Mouse (Mus musculus) liver, embryonic 11.5 days (tissue): ENCODE data around the gene Rrp1b. TPM values are rescaled to one million over a fixed set of nuclear protein-coding genes. Genes with fewer than 3 reads are reported as not detected.

Experiments
- ATAC-seq: fragments of 200-750 bp; cut with Nextera tagmentation; replicated peaks from 2 replicates; pipeline ENCODE4 v1.8.0; 2017; ENCODE audit warnings: moderate number of reproducible peaks, mild to moderate bottlenecking, moderate TSS enrichment, moderate library complexity; ENCODE audit not compliant: low FRiP score
- DNase-seq: peaks from one replicate; pipeline ENCODE4 v3.0.0-alpha.2; 2017; ENCODE audit warnings: low spot score
- H3K27ac ChIP-seq: fragments of 300-500 bp; sonication (generic); 2 replicates; pipeline ENCODE4 v1.5.1; 2014; ENCODE audit warnings: mild to moderate bottlenecking, low read depth, low read length, control low read depth
- H3K27me3 ChIP-seq: fragments of 300-500 bp; sonication (generic); replicated peaks from 2 replicates; pipeline ENCODE4 v1.6.1; 2014; ENCODE audit warnings: low read length, mixed read lengths; ENCODE audit not compliant: control insufficient read depth, insufficient read depth
- H3K36me3 ChIP-seq: fragments of 300-500 bp; sonication (generic); 2 replicates; pipeline ENCODE4 v1.6.1; 2014; ENCODE audit warnings: mild to moderate bottlenecking, low read length, moderate library complexity, mixed read lengths; ENCODE audit not compliant: control insufficient read depth, insufficient read depth
- H3K4me1 ChIP-seq: fragments of 300-500 bp; sonication (generic); replicated peaks from 2 replicates; pipeline ENCODE4 v1.6.1; 2014; ENCODE audit warnings: low read length, mixed read lengths; ENCODE audit not compliant: control insufficient read depth, insufficient read depth
- H3K4me2 ChIP-seq: fragments of 300-500 bp; sonication (generic); 2 replicates; pipeline ENCODE4 v1.6.1; 2014; ENCODE audit warnings: mild to moderate bottlenecking, control low read depth, moderate library complexity
- H3K4me3 ChIP-seq: fragments of 300-500 bp; sonication (generic); 2 replicates; pipeline ENCODE4 v1.5.1; 2014; ENCODE audit warnings: low read depth, low read length, control low read depth
- H3K9ac ChIP-seq: fragments of 300-500 bp; sonication (generic); 2 replicates; pipeline ENCODE4 v1.6.1; 2014; ENCODE audit warnings: low read depth, low read length, control low read depth
- H3K9me3 ChIP-seq: fragments of 300-500 bp; sonication (generic); 2 replicates; pipeline ENCODE4 v1.6.1; 2016; ENCODE audit warnings: low read length, inconsistent platforms, mixed read lengths; ENCODE audit not compliant: control insufficient read depth
- WGBS: fragments of 180-500 bp; shearing (Covaris S2); extraction: QIAGEN DNeasy Blood & Tissue Kit; methylation state at CpG from one replicate; pipeline ENCODE4 v1.1.7; 2014; 5-methylcytosine and 5-hydroxymethylcytosine counted together
- polyA plus RNA-seq: library from polyadenylated mRNA; unstranded; fragments of >200 nt; fragmentation: Nextera tagmentation; extraction: Ambion mirVana; gene quantifications from 2 replicates; pipeline ENCODE4 v1.2.1, GENCODE M21; 2014

The Rrp1b gene
- polyA plus RNA-seq, 1 experiment from 2014 or later, result 75.2 TPM

DNA sequence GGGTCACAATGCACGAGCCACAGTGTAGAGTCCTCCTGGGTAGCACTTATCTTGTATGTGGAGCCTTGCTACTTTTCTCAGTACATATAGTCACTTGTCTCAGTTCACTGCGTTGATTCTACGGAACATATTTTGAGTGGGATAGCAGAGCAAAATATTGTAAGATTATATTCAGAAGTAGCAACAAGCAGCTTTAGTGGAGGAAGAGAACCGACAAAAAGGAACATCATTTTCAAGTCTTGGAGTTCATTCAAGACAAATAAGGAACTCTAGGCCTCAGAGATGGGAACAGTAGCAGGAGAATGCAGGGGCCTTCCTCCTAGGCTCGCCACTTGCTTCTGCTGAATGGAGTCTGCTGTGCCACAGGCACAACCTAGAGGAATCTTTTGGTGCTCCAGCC, 10.6 kb downstream of the Rrp1b start:
- no peak overlapping the region for H3K4me2 ChIP-seq
- H3K9ac ChIP-seq, result no peak overlapping the region
- DNase-seq (no peak), ATAC-seq (no peak)
- 91% methylated on average over 5 of the region's 5 CpGs for WGBS
- peaks cover 33% of the 10 kb centered on the region for H3K36me3 ChIP-seq
- H3K4me3 ChIP-seq, result no peak overlapping the region
- H3K9me3 ChIP-seq, result no peaks in the 10 kb centered on the region
- no peaks in the 10 kb centered on the region for H3K4me1 ChIP-seq
- H3K27ac ChIP-seq, result no peak overlapping the region
- no peaks in the 10 kb centered on the region for H3K27me3 ChIP-seq

DNA sequence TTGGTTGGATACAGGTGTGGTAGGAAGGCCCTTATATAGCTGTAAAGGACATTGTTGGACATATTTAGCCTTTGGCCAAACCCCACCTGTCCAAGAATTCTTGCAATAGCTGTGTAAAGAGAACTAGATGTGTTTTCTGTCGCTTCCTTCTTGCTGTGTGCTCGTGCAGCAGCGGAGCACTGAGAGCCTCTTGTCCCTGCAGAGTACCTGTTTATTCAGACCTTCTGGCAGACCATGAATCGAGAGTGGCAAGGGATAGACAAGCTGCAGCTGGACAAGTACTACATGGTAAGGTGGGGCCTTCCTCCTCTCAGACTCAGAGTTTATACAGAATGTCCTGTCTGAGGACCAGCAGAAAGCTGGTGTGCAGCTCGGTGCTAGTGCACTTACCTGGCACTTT, 12.5 kb downstream of the Rrp1b start:
- Histone ChIP-seq H3K27me3 (no peaks in the 10 kb centered on the region), H3K4me1 (no peaks in the 10 kb centered on the region), H3K9ac (no peak overlapping the region), H3K9me3 (no peaks in the 10 kb centered on the region), H3K27ac (no peak overlapping the region), H3K4me2 (no peak overlapping the region), H3K4me3 (no peak overlapping the region), H3K36me3 (peaks cover 44% of the 10 kb centered on the region)
- WGBS, result 87% methylated on average over 5 of the region's 5 CpGs
- no peak for DNase-seq
- no peak for ATAC-seq

DNA sequence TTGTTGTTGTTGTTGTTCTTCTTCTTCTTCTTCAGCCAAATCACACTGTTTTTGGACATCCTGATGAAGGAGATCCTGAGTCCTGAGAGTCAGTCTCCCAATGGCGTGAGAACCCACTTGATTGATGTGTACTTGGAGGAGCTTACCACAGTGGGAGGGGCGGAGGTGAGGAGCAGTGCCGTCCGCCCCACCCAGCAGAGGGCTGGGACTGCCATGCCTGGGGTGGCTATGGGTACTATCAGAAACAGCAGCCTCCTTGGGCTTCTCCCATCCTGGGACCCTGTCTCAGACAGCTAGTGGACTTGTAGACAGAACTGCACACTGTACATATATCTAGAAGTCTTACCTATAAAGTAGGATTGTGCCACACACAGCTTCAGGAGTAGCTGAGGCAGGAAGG, 14.0 kb downstream of the Rrp1b start:
- DNase-seq (no peak), ATAC-seq (no peak)
- H3K9me3 ChIP-seq, result no peaks in the 10 kb centered on the region
- peaks cover 53% of the 10 kb centered on the region for H3K36me3 ChIP-seq
- H3K27me3 ChIP-seq, result no peaks in the 10 kb centered on the region
- no peak overlapping the region for H3K4me2 ChIP-seq
- no peaks in the 10 kb centered on the region for H3K4me1 ChIP-seq
- no peak overlapping the region for H3K9ac ChIP-seq
- no peak overlapping the region for H3K27ac ChIP-seq
- WGBS, result 79% methylated on average over 4 of the region's 4 CpGs
- no peak overlapping the region for H3K4me3 ChIP-seq

DNA sequence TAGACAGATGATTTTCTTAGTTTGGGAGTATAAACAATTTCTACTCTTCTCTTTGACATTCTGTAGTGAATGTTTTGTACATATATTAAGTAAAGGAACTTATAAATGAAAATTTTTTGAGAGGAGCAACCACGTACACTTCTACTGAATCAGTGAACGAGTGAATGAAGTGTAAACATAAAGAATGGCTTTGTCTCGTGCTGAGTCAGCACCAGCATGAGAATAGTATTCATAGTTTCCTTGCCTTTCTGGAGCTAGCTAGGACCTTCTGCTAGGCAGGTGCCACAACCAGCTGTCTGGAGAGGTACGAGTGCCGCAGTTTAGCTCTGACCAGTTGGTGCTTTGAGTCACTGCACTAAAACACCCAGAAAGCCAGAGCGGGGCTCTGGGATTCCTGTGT, 14.7 kb downstream of the Rrp1b start:
- no peak overlapping the region for H3K4me3 ChIP-seq
- no peak overlapping the region for H3K27ac ChIP-seq
- H3K36me3 ChIP-seq, result peaks cover 57% of the 10 kb centered on the region
- no peak overlapping the region for H3K4me2 ChIP-seq
- WGBS, result 90% methylated on average over 6 of the region's 6 CpGs
- ATAC-seq (no peak), DNase-seq (no peak)
- H3K9ac ChIP-seq, result no peak overlapping the region
- no peaks in the 10 kb centered on the region for H3K4me1 ChIP-seq
- no peaks in the 10 kb centered on the region for H3K9me3 ChIP-seq
- H3K27me3 ChIP-seq, result no peaks in the 10 kb centered on the region

DNA sequence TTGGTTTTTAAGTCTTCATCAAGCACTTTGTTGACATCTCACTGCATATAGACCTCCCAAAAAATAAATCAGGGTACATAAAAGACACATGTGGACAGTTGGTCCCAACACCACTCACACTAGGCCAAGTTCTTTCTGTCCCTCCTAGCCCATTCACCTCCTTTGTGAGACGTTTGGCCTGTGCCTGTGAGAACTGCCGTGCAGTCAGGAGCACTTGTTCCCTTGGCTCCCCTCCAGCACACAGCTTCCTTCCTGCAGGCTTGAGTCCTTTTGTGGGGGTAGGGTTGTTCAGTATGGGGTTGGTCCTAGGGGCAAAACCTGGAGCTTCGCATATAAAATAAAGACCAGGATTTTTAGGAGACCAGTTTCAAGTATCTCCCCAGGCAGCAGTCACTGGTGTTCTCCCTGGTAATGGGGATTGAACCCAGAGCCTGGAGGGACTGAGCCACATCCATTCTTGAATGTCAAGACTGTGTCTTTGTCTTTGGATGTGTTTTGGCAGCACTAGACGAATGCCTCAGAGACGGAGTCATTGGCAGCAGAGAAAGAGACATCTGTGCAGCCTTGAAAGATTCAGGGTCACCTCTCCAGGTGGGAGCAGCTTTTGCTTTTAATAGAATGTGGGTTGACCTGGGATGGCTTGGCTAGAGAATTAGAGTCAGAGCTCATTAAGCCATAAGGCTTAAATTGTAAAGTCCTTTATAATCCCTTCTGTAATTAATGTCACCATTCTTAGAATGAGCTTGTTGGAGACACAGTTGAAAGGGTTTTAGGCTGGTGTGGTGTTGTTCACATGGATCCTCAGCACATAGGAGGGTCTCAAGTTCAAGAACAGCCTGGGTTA, 16.6 kb downstream of the Rrp1b start:
- 77% methylated on average over 5 of the region's 5 CpGs for WGBS
- DNase-seq (no peak), ATAC-seq (no peak)
- Histone ChIP-seq H3K36me3 (peaks cover 68% of the 10 kb centered on the region), H3K4me1 (no peaks in the 10 kb centered on the region), H3K4me3 (no peak overlapping the region), H3K27ac (no peak overlapping the region), H3K27me3 (no peaks in the 10 kb centered on the region), H3K9me3 (no peaks in the 10 kb centered on the region), H3K9ac (no peak overlapping the region), H3K4me2 (no peak overlapping the region)

DNA sequence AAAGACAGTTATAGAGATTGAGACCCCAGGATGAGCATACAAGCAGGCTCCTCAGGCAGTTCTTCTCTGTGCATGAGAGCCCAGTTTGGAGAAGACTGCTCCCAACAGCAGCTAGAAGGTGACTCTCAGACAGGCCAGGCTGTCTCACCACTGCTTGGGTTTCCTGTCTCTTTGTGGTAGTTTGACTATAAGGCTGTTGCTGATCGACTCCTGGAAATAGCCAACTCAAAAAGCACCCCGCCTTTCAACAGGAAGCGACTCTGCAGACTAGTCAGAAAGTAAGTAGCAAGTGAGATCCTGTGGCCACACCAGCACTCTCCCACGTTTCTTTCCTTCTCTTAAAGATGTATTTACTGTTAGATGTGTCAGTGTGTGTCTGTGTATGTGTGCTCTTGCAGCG, 17.8 kb downstream of the Rrp1b start:
- Histone ChIP-seq H3K27me3 (no peaks in the 10 kb centered on the region), H3K4me1 (no peaks in the 10 kb centered on the region), H3K36me3 (peaks cover 72% of the 10 kb centered on the region), H3K4me3 (no peak overlapping the region), H3K9me3 (no peaks in the 10 kb centered on the region), H3K27ac (no peak overlapping the region), H3K4me2 (no peak overlapping the region), H3K9ac (no peak overlapping the region)
- 82% methylated on average over 5 of the region's 5 CpGs for WGBS
- DNase-seq (no peak), ATAC-seq (no peak)

DNA sequence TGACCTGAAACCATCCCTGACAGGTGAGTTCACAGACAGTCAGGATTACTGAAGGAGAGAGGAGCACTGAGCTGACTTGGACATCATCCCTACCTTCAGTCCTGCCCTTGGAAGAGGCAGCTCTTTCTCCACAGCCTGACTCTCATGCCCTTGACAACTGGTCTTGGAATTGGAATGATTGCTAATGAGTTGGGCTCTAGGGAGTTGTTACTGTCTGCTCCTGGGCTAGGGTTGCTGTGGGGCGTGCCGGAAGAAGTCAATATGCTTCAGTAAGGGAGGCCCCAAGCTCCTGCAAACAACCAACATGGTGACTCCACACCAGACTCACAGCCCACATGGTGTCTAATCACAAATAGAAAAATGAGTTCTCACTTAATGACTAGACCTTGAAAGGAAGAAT, 21.9 kb downstream of the Rrp1b start:
- Histone ChIP-seq H3K27me3 (no peaks in the 10 kb centered on the region), H3K4me3 (no peak overlapping the region), H3K9me3 (no peaks in the 10 kb centered on the region), H3K36me3 (peaks cover 64% of the 10 kb centered on the region), H3K9ac (no peak overlapping the region), H3K27ac (no peak overlapping the region), H3K4me1 (no peaks in the 10 kb centered on the region), H3K4me2 (no peak overlapping the region)
- 96% methylated on average over 2 of the region's 2 CpGs for WGBS
- DNase-seq (no peak), ATAC-seq (no peak)

DNA sequence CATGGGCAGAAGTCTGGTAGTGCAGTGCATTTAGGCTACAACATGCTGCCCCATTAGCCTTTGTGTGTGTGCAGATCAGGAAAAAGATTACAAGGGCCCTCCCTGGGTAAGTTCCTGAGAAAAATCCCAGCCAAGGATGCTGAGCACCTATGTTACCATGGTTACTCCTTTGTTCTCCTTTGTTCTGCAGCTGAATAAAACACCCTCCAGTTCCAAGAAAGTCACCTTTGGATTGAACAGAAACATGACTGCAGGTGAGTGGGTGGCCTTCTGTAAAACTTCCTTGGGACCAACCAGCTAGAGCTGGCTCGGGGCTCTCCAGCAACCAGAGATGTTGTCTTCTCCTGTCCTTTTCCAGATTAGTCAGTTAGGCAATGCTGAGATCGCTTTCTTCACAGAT, 23.2 kb downstream of the Rrp1b start:
- no peak overlapping the region for H3K4me3 ChIP-seq
- no peak for ATAC-seq
- no peak overlapping the region for H3K9ac ChIP-seq
- peaks cover 55% of the 10 kb centered on the region for H3K36me3 ChIP-seq
- no peaks in the 10 kb centered on the region for H3K9me3 ChIP-seq
- H3K27ac ChIP-seq, result no peak overlapping the region
- no peak overlapping the region for H3K4me2 ChIP-seq
- no peaks in the 10 kb centered on the region for H3K4me1 ChIP-seq
- no peaks in the 10 kb centered on the region for H3K27me3 ChIP-seq
- no peak for DNase-seq
- 89% methylated on average over 2 of the region's 2 CpGs for WGBS

DNA sequence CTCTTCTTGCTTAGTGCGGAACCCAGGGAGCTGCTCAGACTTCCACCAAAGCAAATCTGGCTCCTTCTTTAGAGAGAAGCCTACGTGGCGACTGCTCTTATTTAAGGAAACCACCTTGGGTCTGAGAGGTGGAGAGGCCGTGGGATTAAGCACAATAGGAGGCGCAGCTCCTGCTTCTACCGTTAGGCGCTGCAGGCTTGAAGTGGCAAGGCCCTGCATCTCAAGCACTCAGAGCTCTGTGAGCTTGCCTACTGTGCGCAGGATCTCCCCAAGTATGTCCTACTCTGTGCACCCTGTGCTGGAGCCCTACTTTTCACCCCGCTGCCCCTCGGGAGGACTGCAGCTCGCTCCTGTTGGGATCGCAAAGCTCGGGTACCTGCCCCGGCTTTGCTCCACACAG, 25.3 kb downstream of the Rrp1b start:
- Histone ChIP-seq H3K4me3 (no peak overlapping the region), H3K4me1 (no peaks in the 10 kb centered on the region), H3K27ac (no peak overlapping the region), H3K9ac (no peak overlapping the region), H3K4me2 (no peak overlapping the region), H3K36me3 (peaks cover 43% of the 10 kb centered on the region), H3K9me3 (no peaks in the 10 kb centered on the region), H3K27me3 (no peaks in the 10 kb centered on the region)
- WGBS, result 94% methylated on average over 14 of the region's 14 CpGs
- no peak for DNase-seq
- no peak for ATAC-seq
